Mouse (Mus musculus) kidney, postnatal 0 days (tissue): ENCODE data around the gene Gm20388. TPM values are rescaled to one million over a fixed set of nuclear protein-coding genes. Genes with fewer than 3 reads are reported as not detected.
A peak's percentile ranks its signal among the peaks of the same experiment; 100 is the strongest.

ENCODE experiments used
- ATAC-seq: fragments of 200-750 bp; cut with Nextera tagmentation; replicated peaks from 2 replicates; pipeline ENCODE4 v1.8.0; 2017; ENCODE audit warnings: low read depth, moderate number of reproducible peaks, moderate TSS enrichment, moderate library complexity; ENCODE audit not compliant: low FRiP score
- DNase-seq: peaks from one replicate; pipeline ENCODE4 v3.0.0-alpha.2; 2016; ENCODE audit warnings: low spot score
- H3K27ac ChIP-seq: fragments of 300-500 bp; sonication (generic); 2 replicates; pipeline ENCODE4 v1.5.1; 2014; ENCODE audit warnings: mild to moderate bottlenecking
- H3K27me3 ChIP-seq: fragments of 300-500 bp; sonication (generic); 2 replicates; pipeline ENCODE4 v1.6.1; 2014; ENCODE audit warnings: low read length, mixed read lengths; ENCODE audit not compliant: insufficient read depth
- H3K36me3 ChIP-seq: fragments of 300-500 bp; sonication (generic); 2 replicates; pipeline ENCODE4 v1.6.1; 2014; ENCODE audit warnings: low read length, mixed read lengths; ENCODE audit not compliant: insufficient read depth
- H3K4me1 ChIP-seq: fragments of 300-500 bp; sonication (generic); replicated peaks from 2 replicates; pipeline ENCODE4 v1.6.1; 2014; ENCODE audit warnings: antibody characterized with exemption, low read length, mixed read lengths; ENCODE audit not compliant: insufficient read depth
- H3K4me2 ChIP-seq: fragments of 300-500 bp; sonication (generic); 2 replicates; pipeline ENCODE4 v1.6.1; 2014; ENCODE audit warnings: mild to moderate bottlenecking, low read length, moderate library complexity, mixed read lengths
- H3K4me3 ChIP-seq: fragments of 300-500 bp; sonication (generic); replicated peaks from 2 replicates; pipeline ENCODE4 v1.5.1; 2014; ENCODE audit warnings: low read depth, low read length
- H3K9ac ChIP-seq: fragments of 300-500 bp; sonication (generic); 2 replicates; pipeline ENCODE4 v1.6.1; 2014; ENCODE audit warnings: low read depth, low read length
- H3K9me3 ChIP-seq: fragments of 300-500 bp; sonication (generic); replicated peaks from 2 replicates; pipeline ENCODE4 v1.6.1; 2016; ENCODE audit warnings: low read length, inconsistent platforms, mixed read lengths
- CTCF ChIP-seq: IDR thresholded peaks from 2 replicates; pipeline ENCODE4 v1.5.1; 2016; ENCODE audit warnings: antibody characterized with exemption, low read depth, mild to moderate bottlenecking, moderate library complexity
- WGBS: fragments of 180-500 bp; shearing (Covaris S2); extraction: QIAGEN DNeasy Blood & Tissue Kit; methylation state at CpG from one replicate; pipeline ENCODE4 v1.1.7; 2014; 5-methylcytosine and 5-hydroxymethylcytosine counted together
- polyA plus RNA-seq: library from polyadenylated mRNA; unstranded; fragments of >200 nt; fragmentation: Nextera tagmentation; extraction: Ambion mirVana; gene quantifications from 2 replicates; pipeline ENCODE4 v1.2.1, GENCODE M21; 2015

Gene Gm20388
- polyA plus RNA-seq, 1 experiment from 2014 or later, result not detected

- Histone ChIP-seq H3K4me1 (peaks cover 10% of the 10 kb centered on the region), H3K4me3 (peak overlapping the region; percentile 47), H3K4me2 (peak overlapping the region; percentile 71), H3K9ac (peak overlapping the region; percentile 55), H3K27me3 (no peaks in the 10 kb centered on the region), H3K27ac (peak overlapping the region; percentile 44; the same call in 1 of the 2 replicates), H3K36me3 (no peaks in the 10 kb centered on the region), H3K9me3 (no peaks in the 10 kb centered on the region)
- DNase-seq (no peak), ATAC-seq (no peak)
- TF ChIP-seq CTCF, result no peak
- WGBS, result 52% methylated on average over 2 of the region's 2 CpGs
These were observed 679.3 kb downstream of the Gm20388 start for GRCm38 (mm10) chr8:120589921-120590320.

GRCm38 (mm10) chr8:120591587-120592292, 681.1 kb downstream of the Gm20388 start:
- no peak for DNase-seq
- H3K36me3 ChIP-seq, result no peaks in the 10 kb centered on the region
- peaks cover 10% of the 10 kb centered on the region for H3K4me1 ChIP-seq
- no peaks in the 10 kb centered on the region for H3K9me3 ChIP-seq
- no peak overlapping the region for H3K4me3 ChIP-seq
- no peak for ATAC-seq
- no peaks in the 10 kb centered on the region for H3K27me3 ChIP-seq
- no peak for TF ChIP-seq CTCF
- H3K9ac ChIP-seq, result no peak overlapping the region
- no peak overlapping the region for H3K27ac ChIP-seq
- H3K4me2 ChIP-seq, result no peak overlapping the region
- 74% methylated on average over 10 of the region's 10 CpGs for WGBS

- no peak for ATAC-seq
- no peak overlapping the region for H3K9ac ChIP-seq
- H3K4me1 ChIP-seq, result peaks cover 9% of the 10 kb centered on the region; the same call in 1 of the 2 replicates
- no peak overlapping the region for H3K4me3 ChIP-seq
- H3K27me3 ChIP-seq, result 0 out of 2 replicates have a peak, but pooled peaks cover 3% of the 10 kb centered on the region
- H3K4me2 ChIP-seq, result no peak overlapping the region
- no peaks in the 10 kb centered on the region for H3K36me3 ChIP-seq
- DNase-seq, result no peak
- no peaks in the 10 kb centered on the region for H3K9me3 ChIP-seq
- TF ChIP-seq CTCF, result peak; percentile 53
- H3K27ac ChIP-seq, result no peak overlapping the region
- 91% methylated on average over 5 of the region's 5 CpGs for WGBS
These were observed 683.9 kb downstream of the Gm20388 start for GRCm38 (mm10) chr8:120594571-120594970.

GRCm38 (mm10) chr8:120595963-120596362, 685.3 kb downstream of the Gm20388 start:
- Histone ChIP-seq H3K4me1 (0 out of 2 replicates have a peak, but pooled peaks cover 3% of the 10 kb centered on the region), H3K9me3 (no peaks in the 10 kb centered on the region), H3K9ac (no peak overlapping the region), H3K4me3 (no peak overlapping the region), H3K27me3 (0 out of 2 replicates have a peak, but pooled peaks cover 3% of the 10 kb centered on the region), H3K4me2 (no peak overlapping the region), H3K27ac (no peak overlapping the region), H3K36me3 (no peaks in the 10 kb centered on the region)
- 13% methylated on average over 5 of the region's 5 CpGs for WGBS
- peak; percentile 68 for DNase-seq
- ATAC-seq, result no peak
- peak; percentile 85 for TF ChIP-seq CTCF

- Histone ChIP-seq H3K4me2 (peak overlapping the region; percentile 37), H3K36me3 (no peaks in the 10 kb centered on the region), H3K4me1 (0 out of 2 replicates have a peak, but pooled peaks cover 3% of the 10 kb centered on the region), H3K4me3 (no peak overlapping the region), H3K9ac (no peak overlapping the region), H3K27me3 (0 out of 2 replicates have a peak, but pooled peaks cover 3% of the 10 kb centered on the region), H3K9me3 (no peaks in the 10 kb centered on the region), H3K27ac (no peak overlapping the region)
- 21% methylated on average over 24 of the region's 24 CpGs for WGBS
- TF ChIP-seq CTCF, result no peak
- DNase-seq, result no peak
- ATAC-seq, result no peak
These were observed 687.9 kb downstream of the Gm20388 start for GRCm38 (mm10) chr8:120598579-120598978.

- no peaks in the 10 kb centered on the region for H3K36me3 ChIP-seq
- DNase-seq (peak; percentile 61), ATAC-seq (no peak)
- TF ChIP-seq CTCF, result peak; percentile 83
- H3K27me3 ChIP-seq, result 0 out of 2 replicates have a peak, but pooled peaks cover 3% of the 10 kb centered on the region
- H3K9ac ChIP-seq, result no peak overlapping the region
- 0 out of 2 replicates have a peak, but pooled peaks cover 3% of the 10 kb centered on the region for H3K4me1 ChIP-seq
- H3K4me3 ChIP-seq, result no peak overlapping the region
- H3K4me2 ChIP-seq, result no peak overlapping the region
- no peak overlapping the region for H3K27ac ChIP-seq
- no peaks in the 10 kb centered on the region for H3K9me3 ChIP-seq
- 62% methylated on average over 7 of the region's 7 CpGs for WGBS
These were observed 688.9 kb downstream of the Gm20388 start for GRCm38 (mm10) chr8:120599504-120599903.
